Mouse (Mus musculus) frontal cortex, postnatal 14 days (tissue): Measurements from ENCODE around the gene Gm20708.
A peak's percentile ranks its signal among the peaks of the same experiment; 100 is the strongest.

Source experiments
- DNase-seq, 2 experiments: peaks; one replicate each; pipeline ENCODE4 v3.0.0; 2022; ENCODE audit warnings: low spot score in 2 of 2

Gene Gm20708

DNA sequence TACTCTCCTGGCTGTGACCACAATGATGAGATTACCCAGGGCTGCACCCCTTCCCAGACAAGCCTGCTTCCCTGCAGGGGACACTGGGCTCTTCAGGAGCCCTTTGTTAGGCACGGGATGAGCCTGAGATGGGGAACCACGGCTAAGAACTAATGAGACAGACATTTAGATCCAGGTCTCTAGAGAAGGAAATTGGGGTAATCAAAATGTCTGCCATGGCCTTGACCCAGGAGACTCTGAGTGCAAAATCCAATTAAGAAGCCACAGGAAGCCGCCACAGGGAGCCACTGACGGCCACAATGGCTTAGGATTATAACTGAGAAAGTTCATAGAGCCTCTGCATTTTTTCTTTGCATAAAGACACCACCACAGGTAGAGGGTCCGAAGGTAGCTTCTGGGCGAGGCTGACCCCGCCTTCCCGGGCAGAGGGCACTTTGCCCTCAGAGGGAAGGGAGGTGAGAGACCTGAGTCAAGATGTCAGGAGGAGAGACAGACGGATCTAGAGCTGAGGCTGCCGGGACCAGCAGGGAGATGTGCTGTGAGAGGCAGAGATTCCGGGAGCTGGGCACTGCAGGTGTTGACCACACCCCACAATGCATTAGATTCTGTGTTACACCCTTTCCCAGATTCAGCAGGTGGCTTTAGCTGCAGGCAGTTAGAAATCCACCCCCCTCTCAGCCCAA, 53.8 kb downstream of the Gm20708 start:
- no peak for DNase-seq

DNA sequence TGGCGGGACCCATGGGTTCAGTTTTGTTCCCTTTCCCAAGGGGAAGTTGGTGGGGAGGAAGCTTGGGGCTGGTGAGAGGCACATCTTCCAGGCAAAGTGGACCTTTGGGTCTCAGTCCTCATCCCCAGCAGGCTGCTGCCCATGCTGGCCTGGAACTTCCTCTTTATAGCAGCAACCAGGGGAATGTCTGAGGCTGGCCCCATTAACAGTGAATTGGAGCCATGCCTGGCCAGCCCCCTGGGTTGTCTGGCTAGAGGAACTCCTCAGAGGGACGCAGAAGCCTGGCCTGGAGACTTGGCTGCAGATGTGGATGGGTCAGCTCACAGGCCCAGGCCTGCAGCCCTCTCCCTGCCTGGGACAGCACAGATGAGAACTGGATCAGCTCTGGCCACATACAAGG, 55.3 kb downstream of the Gm20708 start:
- DNase-seq = no peak

DNA sequence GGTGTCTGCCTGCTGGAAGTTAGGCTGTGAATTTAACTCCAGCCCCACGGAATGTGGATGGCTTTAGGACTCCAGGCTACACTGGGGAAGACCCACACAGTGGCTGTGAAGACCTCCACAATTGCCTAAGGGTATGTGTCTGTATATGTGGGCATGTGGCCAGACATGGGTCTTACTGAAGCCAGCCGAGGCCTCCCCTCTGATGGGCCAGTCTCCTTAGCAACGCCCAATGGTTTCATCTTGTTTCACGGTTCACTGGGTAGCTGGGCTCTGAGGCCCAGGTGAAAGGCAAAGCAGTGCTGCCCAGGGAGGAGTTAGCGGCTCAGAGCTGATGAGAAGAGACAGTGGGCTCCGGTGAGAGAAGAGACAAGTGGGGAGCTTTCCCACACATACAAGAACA, 56.5 kb downstream of the Gm20708 start:
- no peak for DNase-seq

DNA sequence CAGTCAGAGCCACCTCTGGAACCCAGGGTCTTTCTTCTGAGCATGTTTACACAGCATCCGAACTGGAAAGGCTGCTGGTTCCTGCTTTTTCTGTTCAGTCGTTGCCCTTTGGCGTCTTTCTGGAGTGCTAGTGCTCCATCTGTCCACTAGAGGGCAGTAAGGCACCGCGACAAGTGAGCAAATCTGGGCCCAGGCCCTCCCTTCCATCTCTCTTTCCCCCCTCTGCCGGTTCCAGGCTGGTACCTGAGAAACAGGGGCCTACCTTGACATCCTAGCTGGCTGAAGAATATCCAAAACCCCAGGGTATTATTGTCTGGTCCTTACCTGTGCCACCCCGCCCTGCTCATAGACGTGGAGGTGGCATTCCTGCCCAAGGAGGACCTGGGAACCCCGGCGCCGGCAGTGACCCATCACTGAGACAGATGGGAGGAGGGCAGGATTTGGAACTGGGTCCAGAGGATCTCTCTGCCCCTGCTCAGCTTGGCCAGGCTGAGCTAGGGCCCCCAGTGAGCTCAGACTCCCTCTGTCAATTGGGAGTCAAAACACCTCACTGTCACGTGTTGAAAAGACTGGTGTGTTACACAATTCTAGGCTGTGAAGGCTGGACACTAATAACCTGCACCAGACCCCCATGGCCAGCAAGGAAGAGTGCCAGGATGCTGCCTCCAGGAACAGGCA, 61.4 kb downstream of the Gm20708 start:
- DNase-seq = peak; percentile 58 to 76

DNA sequence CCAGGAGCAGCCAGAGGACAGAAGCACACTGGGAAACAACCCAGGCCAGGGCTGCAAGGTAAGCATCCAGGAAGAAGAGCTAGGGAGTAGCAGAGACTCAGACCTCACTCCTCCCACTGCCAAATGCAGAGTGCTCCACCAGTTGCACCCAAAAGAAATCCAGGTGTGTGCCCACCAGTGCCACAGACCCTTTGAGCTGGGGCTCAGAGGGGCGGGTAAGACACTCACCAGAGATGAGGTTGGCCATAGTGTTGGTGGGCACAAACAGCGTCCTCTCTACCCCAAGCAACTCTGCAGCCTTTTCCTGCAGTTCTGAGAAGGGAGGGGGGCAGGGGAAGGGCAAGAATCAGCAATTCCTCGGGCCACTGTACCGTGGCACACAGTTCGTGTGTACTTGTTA, 61.9 kb downstream of the Gm20708 start:
- DNase-seq = no peak

DNA sequence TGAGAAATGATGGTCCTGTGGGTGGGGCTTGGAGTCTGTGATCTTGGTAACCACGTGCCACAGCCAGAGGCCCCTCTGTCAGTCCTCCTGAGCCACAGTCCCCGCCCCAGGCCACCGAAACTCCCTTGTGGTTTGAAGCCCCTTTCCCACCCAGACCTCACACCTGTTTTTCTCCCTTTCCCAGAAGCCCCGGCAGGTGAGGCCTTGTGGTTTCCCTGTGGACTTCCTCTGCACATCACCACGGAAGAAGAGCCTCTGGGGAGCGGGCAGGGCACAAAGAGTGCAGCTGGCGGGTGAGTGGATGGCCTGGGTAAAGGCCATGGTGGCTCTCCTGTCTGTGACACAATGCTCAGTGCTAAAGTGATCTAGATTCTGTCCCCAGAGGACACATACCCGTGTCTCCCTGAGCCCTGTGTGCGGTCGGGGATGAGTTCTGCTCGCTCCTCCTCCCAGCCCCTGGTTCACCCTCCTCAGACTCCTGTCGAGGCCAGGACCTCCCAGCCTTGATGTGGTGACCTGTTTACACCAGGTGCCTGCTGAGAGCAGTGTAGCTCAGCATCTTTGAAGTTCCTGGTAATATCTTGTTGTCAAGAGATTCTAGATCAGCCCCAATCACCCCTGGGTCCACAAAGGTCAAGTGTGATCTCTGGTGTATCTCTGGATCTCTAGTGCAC, 62.6 kb downstream of the Gm20708 start:
- DNase-seq = no peak

DNA sequence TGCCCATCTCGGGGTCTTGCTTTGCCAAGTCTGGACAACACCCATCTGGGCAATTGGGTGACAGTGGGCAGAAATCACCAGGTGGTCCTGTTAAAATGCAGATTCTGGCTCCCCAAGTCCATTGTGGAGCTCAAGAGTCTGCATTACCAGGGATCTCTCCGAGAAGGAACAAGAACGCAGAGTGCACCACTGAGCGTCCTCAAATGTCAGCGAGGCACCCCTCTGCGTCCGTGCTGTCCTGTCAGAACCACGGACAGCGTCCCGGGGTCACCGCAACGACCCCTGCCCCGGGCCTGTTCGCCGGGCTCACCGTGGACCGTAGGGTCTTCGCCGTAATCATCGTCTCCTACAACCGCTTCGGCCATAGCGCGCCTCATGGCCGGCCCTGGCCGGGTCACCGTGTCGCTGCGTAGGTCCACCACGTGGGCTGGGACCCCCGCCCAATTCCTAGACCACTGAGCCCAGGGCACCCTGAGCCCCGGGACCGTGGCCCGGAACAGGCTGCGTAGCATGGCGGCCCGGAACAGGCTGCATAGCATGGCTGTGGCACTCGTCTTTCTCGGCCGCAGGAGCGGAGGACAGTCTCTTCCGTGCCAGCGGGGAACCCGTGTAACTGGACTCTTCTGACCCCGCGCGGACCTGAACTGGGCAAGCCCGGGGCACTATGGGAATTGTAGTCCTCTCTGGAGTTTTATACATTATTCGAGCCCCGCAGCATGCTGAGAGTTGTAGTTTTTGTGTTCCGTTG, 63.6 kb downstream of the Gm20708 start, which contains the start of gene Tha1:
Tha1 (minus strand) TSS at position 621 of the 748 bp plus-strand sequence.
- DNase-seq = peak in 1 of 2 experiments; percentile 64

DNA sequence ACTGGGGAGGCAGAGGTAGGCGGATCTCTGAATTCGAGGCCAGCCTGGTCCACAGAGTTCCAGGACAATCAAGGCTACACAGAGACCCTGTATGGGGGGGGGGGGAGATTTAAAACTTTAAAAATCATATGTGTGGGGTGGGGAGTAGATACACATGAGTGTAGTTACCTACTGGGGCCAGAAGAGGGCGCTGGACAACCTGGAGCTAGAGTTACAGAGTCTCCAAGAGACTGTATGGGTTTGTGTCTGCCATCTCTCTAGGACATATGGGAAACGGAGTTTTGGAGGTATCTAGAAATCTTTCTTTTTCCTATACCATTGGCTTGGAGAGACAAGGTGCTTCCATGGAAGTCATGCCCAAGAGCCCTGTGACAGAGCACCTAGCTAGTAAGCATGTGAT, 65.0 kb downstream of the Gm20708 start:
- DNase-seq = no peak

DNA sequence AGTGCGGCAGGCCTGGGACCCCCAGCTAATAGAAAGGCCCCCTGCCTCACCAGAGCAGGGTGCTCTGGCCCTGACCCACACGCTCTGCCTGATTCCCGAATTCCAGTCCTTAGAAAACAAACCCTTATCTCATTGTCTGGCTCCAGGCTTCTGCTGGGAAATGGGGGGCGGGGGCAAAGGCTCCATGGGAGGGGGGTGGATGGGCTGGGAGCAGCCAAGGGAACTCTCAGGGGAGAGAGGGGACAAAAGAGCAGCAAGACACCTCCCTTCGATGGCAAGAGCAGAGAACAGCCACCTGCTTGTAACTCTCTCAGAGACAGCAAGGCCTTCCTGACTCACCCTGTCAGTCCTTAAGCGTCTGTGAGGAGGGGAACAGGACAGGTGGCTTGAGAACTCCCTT, 66.2 kb downstream of the Gm20708 start:
- DNase-seq = no peak

DNA sequence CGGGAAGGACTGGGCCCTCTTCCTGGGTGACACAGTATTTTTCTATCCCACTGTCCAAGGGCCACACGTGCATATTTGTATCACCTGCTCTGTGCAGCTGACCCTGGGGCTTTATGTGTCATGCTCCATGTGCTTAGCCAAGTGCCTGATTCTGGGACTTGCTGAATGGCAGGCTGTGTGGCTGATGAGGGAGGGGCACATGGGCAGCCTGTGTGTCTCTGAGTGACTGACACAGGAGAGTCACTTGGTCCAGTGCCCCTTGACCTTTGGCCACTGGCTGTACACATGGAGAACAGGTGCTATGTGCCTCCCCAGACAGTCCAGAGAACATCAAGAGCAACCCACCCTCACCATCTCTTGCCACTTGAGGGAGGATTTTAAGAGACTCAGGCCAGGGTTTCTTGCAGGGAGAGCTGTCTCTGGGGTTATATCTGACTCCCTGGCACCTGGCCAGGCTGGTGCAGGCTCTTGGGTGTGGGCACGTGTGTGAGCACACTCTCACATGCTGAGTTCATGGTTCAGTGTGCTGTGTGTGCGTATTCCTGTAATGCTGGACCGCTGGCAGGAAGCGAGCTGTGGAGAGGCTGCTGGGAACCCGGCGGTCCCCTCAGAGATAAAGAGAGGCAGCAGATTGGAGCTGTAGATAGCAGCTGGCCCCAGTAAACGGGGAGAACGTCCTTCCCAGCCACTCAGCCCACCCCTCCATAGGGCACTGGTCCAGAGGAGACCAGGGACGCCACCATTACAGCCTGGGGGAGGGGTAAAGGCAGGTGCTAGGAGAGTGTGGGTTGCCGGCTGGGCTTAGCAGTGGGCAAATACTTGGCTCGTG, 68.7 kb downstream of the Gm20708 start:
- DNase-seq = no peak

DNA sequence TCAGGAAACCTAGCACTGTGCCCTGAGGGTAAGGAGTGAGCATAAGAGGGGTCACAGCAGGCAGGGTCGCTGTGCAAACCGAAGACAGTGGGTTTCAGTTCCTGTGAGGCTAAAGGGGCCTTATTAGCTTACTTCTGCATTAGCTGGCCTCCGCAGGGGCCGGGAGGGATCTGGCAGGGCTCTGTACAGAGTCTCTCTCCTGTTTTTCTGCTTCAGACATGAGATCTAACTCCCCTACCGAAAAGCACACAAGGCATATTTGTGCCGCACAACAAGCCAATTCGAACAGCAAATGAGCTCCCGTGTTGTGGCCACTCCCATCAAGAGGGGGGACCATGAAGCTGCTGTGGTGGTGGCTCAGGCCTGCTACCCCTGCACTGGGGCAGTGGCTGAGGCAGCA, 69.4 kb downstream of the Gm20708 start:
- DNase-seq = no peak

DNA sequence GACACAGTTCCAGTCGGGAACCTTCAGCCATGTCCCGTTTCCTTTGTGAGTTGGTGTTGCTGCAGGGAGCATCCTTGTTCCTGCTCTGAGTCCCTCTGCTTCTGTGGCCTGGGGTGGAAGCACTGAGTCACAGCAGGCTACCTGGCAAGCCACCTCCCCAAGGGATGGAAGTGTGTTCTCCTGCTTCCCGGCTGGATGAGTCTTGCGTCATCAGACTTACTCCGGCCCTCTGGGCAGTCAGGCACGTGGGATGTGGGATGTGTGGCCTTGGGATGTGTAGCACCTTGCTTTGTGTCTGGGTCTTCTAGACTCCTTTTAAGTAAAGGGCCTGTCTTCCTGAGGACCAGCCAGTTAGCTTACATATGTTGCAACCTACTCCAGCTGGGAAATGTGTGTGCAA, 70.2 kb downstream of the Gm20708 start:
- no peak for DNase-seq

DNA sequence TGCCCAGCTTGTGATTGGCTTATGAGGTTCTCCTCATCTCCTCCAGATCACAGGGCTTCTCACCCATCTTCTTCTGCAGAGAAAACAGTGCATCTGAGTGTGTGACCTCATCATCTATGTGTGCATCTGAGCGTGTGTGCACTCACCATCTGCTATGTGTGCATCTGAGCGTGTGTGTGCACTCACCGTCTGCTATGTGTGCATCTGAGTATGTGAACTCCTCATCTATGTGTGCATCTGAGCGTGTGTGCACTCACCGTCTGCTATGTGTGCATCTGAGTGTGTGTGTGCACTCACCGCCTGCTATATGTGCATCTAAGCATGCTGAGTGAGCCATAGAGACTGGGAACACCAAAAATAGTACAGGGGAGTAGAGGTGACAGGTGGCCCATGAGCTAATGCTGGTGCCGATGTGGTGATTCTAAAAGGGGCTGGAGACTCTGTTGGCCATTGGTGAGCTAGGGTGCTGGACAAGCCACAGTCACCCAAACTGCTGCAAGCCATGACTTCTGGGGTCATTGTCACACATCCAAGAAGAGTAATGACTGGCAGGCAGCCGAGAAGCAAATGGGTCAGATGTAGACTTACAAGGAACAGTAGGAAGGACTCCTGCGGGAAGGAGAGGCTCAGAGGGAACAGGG, 71.0 kb downstream of the Gm20708 start:
- no peak for DNase-seq

DNA sequence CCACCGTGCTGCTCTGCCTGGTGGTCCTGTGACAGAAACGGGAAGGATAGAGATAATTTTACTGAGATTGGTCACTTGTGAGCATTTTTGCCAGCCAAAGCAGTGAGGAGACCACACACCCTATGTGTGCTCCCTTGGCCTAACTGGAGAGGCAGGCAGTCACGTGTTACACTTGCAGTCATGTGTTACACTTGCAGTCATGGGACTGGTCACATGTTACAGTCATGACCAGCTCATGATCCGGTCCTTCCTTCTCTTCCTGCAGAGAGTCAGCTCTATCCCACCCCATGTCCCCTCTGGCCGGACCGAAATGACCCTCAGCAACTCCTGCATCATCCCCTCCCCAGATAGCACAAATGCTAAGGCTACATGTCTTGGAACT, 71.5 kb downstream of the Gm20708 start:
- no peak for DNase-seq

DNA sequence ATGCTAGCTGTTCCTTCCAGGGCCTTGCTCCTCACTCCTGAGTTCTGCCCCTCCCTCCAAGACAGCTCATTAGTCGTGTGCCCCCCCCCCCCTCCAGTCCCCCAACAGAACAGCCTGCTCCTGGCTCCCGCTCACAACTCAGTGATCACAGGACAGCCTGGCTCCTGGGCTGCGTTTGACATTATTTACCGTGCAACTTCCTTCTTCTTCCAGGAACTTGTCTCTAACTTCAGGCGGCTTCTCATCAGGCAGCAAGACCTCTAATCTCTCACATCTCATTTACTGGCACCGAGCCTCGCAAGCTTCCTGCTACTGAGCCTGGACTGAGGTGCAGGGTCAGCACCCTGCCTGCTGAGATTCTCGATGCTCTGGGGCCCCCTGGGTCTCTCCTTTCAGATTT, 72.3 kb downstream of the Gm20708 start:
- no peak for DNase-seq

DNA sequence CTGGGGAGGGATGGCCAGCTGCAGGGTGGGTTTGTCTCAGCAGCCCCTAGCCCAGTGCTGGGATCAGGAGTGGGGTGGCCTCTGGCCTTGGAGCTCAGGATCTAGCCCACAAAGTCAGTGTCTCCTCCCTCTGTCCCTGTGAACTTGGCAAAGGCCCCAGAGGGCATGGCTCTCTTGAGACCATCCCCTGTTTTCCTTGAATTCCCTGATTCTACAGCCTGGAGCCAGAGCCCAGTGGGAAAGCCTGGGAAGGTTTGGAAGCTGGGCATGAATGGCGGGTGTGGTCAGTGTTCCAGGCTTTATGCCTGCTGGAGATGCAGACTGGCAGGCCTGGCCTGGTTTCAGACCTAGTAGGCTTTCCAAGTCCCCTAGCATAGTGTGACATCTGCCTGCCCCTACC, 72.7 kb downstream of the Gm20708 start:
- no peak for DNase-seq

DNA sequence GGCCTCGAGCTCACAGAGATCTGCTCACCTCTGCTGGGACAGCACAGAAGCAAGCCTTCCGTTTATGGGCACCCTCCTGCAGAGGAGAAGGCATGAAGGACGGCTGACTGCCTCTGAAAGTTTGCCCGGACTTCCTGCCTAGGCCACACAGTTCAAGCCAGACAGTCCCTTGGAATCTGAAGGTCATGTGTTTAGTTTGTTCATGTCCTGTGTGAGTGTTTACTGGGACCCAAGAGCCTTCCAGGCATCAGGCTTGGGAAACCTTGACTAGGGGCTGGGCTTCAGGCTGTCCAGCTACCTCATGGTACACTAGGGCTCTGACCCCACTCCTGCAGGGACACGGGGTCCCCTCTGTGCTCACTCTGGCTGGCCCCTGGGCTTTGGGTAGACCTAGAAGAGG, 76.5 kb downstream of the Gm20708 start:
- no peak for DNase-seq

DNA sequence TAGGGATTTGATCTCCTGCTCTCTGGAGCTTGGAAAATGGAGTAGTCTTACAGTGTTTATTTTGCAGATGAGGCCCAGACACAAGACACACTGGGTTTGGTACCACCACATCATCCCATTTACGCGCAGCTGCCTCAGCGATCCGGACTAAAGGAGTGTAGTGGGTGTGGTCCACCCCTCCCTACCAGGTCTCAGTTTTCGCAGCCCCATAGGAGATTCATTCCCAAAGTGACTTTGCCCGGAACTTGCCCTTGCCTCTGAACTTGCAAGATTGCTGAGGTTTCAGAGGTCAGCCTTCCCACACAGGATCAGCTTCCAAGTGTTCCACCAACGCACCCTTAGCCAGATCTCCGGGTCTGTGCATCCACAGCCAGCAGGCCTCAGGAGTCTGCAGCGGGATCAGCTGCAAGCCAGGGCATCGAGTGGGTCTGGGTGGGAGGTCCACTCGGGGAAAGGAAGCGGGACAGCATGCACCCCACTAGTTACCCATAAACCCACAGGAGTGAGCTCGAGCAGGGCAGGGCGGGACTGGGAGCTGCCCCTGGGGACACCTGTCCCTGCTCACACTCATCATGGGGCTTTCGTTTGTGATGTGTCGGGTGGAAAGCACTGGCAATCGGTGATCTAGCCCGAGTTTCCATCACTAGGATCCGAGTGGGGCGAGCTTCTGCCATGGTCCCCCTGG, 78.8 kb downstream of the Gm20708 start:
- no peak for DNase-seq

DNA sequence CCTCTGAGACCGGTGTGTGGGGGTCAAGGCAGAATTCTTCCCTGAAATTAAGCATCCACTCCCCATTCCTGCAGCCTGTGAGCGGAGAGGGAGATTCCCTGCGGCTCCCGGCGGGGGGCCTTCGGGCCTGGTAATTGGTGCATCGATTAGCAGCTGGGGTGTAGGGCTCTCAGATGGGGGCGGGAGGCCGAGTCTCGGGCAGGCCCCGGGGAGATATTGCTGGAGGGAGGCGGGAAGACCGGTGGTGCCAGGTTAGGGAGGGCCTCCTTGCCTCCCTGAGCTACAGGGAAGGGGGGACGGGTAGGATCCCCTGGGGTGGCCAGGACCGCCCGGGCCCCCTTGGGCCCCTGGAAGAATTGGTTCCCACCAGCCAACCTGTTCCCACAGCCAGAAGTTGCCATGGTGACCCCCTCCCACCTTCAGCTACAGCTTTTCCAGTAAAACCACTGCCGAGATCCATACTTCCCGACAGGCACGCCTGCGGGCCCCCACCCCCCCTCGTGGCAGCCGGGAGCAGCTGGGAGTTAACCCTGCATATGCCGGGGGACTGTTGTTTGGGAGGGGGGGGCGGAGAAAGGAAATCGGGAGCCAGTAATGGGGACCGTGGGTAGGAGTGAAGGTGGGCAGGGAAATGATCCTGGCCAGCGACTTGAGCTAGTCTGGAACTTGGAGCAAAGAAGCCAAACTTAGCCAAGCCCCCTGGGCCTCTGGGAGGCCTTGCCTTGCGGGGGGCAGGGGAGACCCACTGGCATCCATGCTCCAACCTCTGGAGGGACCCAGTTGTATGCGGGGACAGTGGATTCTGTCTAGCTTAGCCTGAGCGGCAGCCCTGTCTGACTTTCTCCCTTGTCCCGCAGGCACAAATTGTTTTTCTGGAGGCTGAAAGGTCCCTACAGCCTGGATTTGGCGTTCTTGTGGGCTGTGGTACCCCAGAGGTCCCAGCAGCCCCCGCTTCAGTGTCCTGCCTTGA, 79.7 kb downstream of the Gm20708 start:
- DNase-seq = no peak
